8 mouse cellular contexts compared by ENCODE assay signal in genomic region chr8:70042583-70043455, GRCm38 (mm10). TPM values are rescaled to one million over a fixed set of nuclear protein-coding genes. Genes with fewer than 3 reads are reported as not detected.
A peak's percentile ranks its signal among the peaks of the same experiment; 100 is the strongest.
DNase-seq lines count a peak whose midpoint lies in the region; ATAC-seq lines count a peak whose summit lies in the region.

Gene Mau2, minus strand, starts transcription at chr8:70042734.
Gene Sugp1, plus strand, starts transcription at chr8:70042813.

- ATAC-seq in CD4-positive, CD25-positive, alpha-beta regulatory T cell, adult 4 months, result peak; percentile 95
- ATAC-seq in heart, embryonic 14.5 days (ENCODE audit: insufficient number of reproducible peaks, insufficient read depth, low FRiP score, low read depth), result peak; percentile 91
- ATAC-seq in liver, embryonic 13.5 days (ENCODE audit: low read depth), result peak; percentile 90
- ATAC-seq in stomach, embryonic 16.5 days (ENCODE audit: insufficient read depth, low FRiP score), result peak; percentile 96

- no peaks in the 10 kb centered on the region for H3K9me3 ChIP-seq in heart, embryonic 14.5 days (ENCODE audit: control insufficient read depth, low read length)
- H3K9me3 ChIP-seq in liver, embryonic 13.5 days (replicated peaks), result no peaks in the 10 kb centered on the region
- H3K9me3 ChIP-seq in stomach, embryonic 16.5 days (replicated peaks; ENCODE audit: control insufficient read depth, low read length), result no peaks in the 10 kb centered on the region

- 0 out of 2 replicates have a peak, but pooled peaks cover 8% of the 10 kb centered on the region for H3K36me3 ChIP-seq in heart, embryonic 14.5 days (ENCODE audit: control insufficient read depth, insufficient read depth, low read length)
- H3K36me3 ChIP-seq in liver, embryonic 13.5 days, result peaks cover 3% of the 10 kb centered on the region; the same call in 1 of the 2 replicates
- 0 out of 2 replicates have a peak, but pooled peaks cover 3% of the 10 kb centered on the region for H3K36me3 ChIP-seq in stomach, embryonic 16.5 days (ENCODE audit: control insufficient read depth, insufficient read depth, low read length)

- H3K27me3 ChIP-seq in heart, embryonic 14.5 days (ENCODE audit: control insufficient read depth, insufficient read depth, low read length), result no peaks in the 10 kb centered on the region
- H3K27me3 ChIP-seq in liver, embryonic 13.5 days, result no peaks in the 10 kb centered on the region
- no peaks in the 10 kb centered on the region for H3K27me3 ChIP-seq in stomach, embryonic 16.5 days (ENCODE audit: control insufficient read depth, insufficient read depth, low read length)

- peak within 1 kb of the TSS; percentile 80 to 88 for H3K27ac ChIP-seq in heart, embryonic 14.5 days (replicated peaks in 1 of 2; ENCODE audit: control insufficient read depth in 1 of 2, insufficient read depth in 1 of 2, low read depth in 2 of 2, low read length in 2 of 2)
- peak within 1 kb of the TSS; percentile 88 for H3K27ac ChIP-seq in liver, embryonic 13.5 days
- H3K27ac ChIP-seq in stomach, embryonic 16.5 days (ENCODE audit: low read length), result peak within 1 kb of the TSS; percentile 82

- peak within 1 kb of the TSS; percentile 90 for H3K4me2 ChIP-seq in heart, embryonic 14.5 days (ENCODE audit: low read length)
- H3K4me2 ChIP-seq in liver, embryonic 13.5 days, result peak within 1 kb of the TSS; percentile 94
- H3K4me2 ChIP-seq in stomach, embryonic 16.5 days (ENCODE audit: low read depth, low read length), result peak within 1 kb of the TSS; percentile 97

- H3K9ac ChIP-seq in heart, embryonic 14.5 days (ENCODE audit: low read length), result peak within 1 kb of the TSS; percentile 99
- H3K9ac ChIP-seq in liver, embryonic 13.5 days, result peak within 1 kb of the TSS; percentile 95
- peak within 1 kb of the TSS; percentile 93 for H3K9ac ChIP-seq in stomach, embryonic 16.5 days (ENCODE audit: low read length)

- under 1% methylated on average over 65 of the region's 65 CpGs for WGBS in heart, embryonic 14.5 days
- WGBS in liver, embryonic 13.5 days (ENCODE audit: insufficient replicate concordance), result under 1% methylated on average over 65 of the region's 65 CpGs
- WGBS in stomach, embryonic 16.5 days, result under 1% methylated on average over 65 of the region's 65 CpGs

- H3K4me3 ChIP-seq in heart, embryonic 14.5 days (ENCODE audit: control insufficient read depth in 1 of 2, insufficient read depth in 1 of 2, low read depth in 1 of 2, low read length in 2 of 2), result peak within 1 kb of the TSS; percentile 77 to 99
- peak within 1 kb of the TSS; percentile 87 for H3K4me3 ChIP-seq in liver, embryonic 13.5 days (replicated peaks)
- H3K4me3 ChIP-seq in stomach, embryonic 16.5 days (replicated peaks; ENCODE audit: low read length), result peak within 1 kb of the TSS; percentile 99

- peak; percentile 97 for DNase-seq in c-Kit-negative CD71-positive TER-119-positive erythroid progenitor cells, embryonic 14.5 days (ENCODE audit: low read depth, low spot score)
- peak; percentile 97 for DNase-seq in fibroblast of lung, adult 2 months (ENCODE audit: low read depth)
- DNase-seq in kidney, postnatal 14 days, result peak; percentile 96
- peak; percentile 96 for DNase-seq in liver, embryonic 13.5 days
- peak; percentile 96 for DNase-seq in neural tube, embryonic 10.5 days (ENCODE audit: extremely low spot score, low spot score)

- H3K4me1 ChIP-seq in heart, embryonic 14.5 days (ENCODE audit: control insufficient read depth in 2 of 2, insufficient read depth in 2 of 2, low read length in 2 of 2), result peaks cover 3 to 31% of the 10 kb centered on the region in 2 experiments; a peak in 3 of 4 replicates
- H3K4me1 ChIP-seq in liver, embryonic 13.5 days (replicated peaks), result peaks cover 58% of the 10 kb centered on the region
- H3K4me1 ChIP-seq in stomach, embryonic 16.5 days (ENCODE audit: control insufficient read depth, insufficient read depth, low read length), result peaks cover 34% of the 10 kb centered on the region

RNA-seq across cellular contexts. Expression of gene Mau2, which starts in this region (rescaled TPM):
- 10 to 100 TPM; 43.3 to 70.0 TPM for polyA plus RNA-seq in CD4-positive, CD25-positive, alpha-beta regulatory T cell, adult 4 months (2017; shearing (Covaris generic))
- 40.5 and 42.2 TPM in 2 replicates for polyA plus RNA-seq in heart, embryonic 14.5 days (2014; fragmentation: Nextera tagmentation; extraction: Ambion mirVana)
- polyA plus RNA-seq in liver, embryonic 13.5 days (2015; fragmentation: Nextera tagmentation; extraction: Ambion mirVana), result 22.7 and 26.6 TPM in 2 replicates
- 46.1 and 46.7 TPM in 2 replicates for polyA plus RNA-seq in stomach, embryonic 16.5 days (2015; fragmentation: Nextera tagmentation; extraction: Ambion mirVana)

RNA-seq across cellular contexts. Expression of gene Sugp1, which starts in this region (rescaled TPM):
- 10 to 100 TPM; 51.1 to 80.3 TPM for polyA plus RNA-seq in CD4-positive, CD25-positive, alpha-beta regulatory T cell, adult 4 months (2017; shearing (Covaris generic))
- polyA plus RNA-seq in heart, embryonic 14.5 days (2014; fragmentation: Nextera tagmentation; extraction: Ambion mirVana), result 22.8 and 24.3 TPM in 2 replicates
- 20.2 and 21.7 TPM in 2 replicates for polyA plus RNA-seq in liver, embryonic 13.5 days (2015; fragmentation: Nextera tagmentation; extraction: Ambion mirVana)
- 39.1 and 42.0 TPM in 2 replicates for polyA plus RNA-seq in stomach, embryonic 16.5 days (2015; fragmentation: Nextera tagmentation; extraction: Ambion mirVana)

Comparison
In these comparisons a context has a peak if more than half of its experiments do, and no peak if none do; other contexts are left out.
1. Peak in every context shown above with its lines: DNase-seq, ATAC-seq, H3K4me3 ChIP-seq and H3K27ac ChIP-seq.